8 mouse cellular contexts compared by ENCODE assay signal in the genomic region with DNA sequence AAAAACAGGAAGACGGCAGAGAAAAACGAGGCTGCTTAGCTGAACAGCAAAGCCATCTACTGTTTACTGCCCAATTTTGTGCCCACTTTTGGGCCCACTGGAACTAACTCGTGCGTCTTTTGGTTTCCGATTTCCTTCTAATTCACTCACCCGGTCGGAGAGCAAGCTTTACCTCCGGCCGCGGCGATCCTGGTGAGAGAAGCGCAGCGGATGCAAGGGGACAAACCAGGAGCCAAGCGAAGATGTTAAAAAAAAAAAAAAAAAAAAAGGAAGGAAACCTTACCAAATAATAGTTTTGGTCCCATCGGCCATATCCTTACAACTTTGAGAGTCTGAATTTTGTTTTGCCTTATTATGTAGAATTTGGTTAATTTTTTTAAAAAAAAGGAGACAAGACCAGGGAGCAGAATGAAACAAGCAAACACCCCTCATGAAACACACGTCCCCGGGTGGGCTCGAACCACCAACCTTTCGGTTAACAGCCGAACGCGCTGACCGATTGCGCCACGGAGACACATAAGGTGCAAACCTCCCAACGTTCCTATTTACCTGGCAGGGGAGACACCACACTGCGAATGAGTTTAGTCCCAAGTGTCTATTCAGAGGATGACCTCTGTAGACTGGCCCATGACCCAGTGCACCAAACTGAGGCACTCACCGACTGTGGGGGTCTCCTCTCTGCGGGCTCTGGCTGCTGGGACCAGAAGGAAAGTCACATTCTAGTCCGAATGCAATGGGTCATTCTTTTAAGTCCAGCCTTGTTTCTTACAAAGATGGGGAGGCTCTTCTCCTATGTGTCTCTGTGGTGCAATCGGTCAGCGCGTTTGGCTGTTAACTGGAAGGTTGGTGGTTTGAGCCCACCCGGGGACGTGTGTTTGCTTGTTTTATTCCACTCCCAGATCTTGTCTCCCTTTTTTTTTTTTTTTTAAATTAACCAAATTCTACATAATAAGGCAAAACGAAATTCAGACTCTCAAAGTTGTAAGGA. TPM values are rescaled to one million over a fixed set of nuclear protein-coding genes. Genes with fewer than 3 reads are reported as not detected.
A peak's percentile ranks its signal among the peaks of the same experiment; 100 is the strongest.
DNase-seq lines count a peak whose midpoint lies in the region; ATAC-seq and TF ChIP-seq lines count a peak whose summit lies in the region.

No protein-coding gene starts in this region.

- no peak overlapping the region for H3K9ac ChIP-seq in lung, embryonic 14.5 days
- H3K9ac ChIP-seq in intestine, embryonic 16.5 days (ENCODE audit: low read depth, low read length): 0 out of 2 replicates have a peak overlapping the region, but pooled peaks have one; percentile 11
- H3K9ac ChIP-seq in neural tube, embryonic 15.5 days (replicated peaks): no peak overlapping the region

- H3K9me3 ChIP-seq in lung, embryonic 14.5 days (ENCODE audit: low read depth, low read length): no peaks in the 10 kb centered on the region
- no peaks in the 10 kb centered on the region for H3K9me3 ChIP-seq in intestine, embryonic 16.5 days (ENCODE audit: control insufficient read depth, low read length)
- no peaks in the 10 kb centered on the region for H3K9me3 ChIP-seq in neural tube, embryonic 15.5 days (replicated peaks)

- H3K27me3 ChIP-seq in lung, embryonic 14.5 days (ENCODE audit: insufficient read depth, low read length): peaks cover 98% of the 10 kb centered on the region
- peaks cover 63% of the 10 kb centered on the region for H3K27me3 ChIP-seq in intestine, embryonic 16.5 days (replicated peaks; ENCODE audit: control insufficient read depth, insufficient read depth, low read length)
- H3K27me3 ChIP-seq in neural tube, embryonic 15.5 days (replicated peaks): peaks cover 93% of the 10 kb centered on the region

- H3K4me1 ChIP-seq in lung, embryonic 14.5 days (ENCODE audit: insufficient read depth): no peaks in the 10 kb centered on the region
- H3K4me1 ChIP-seq in brown adipose tissue, adult 24 weeks (ENCODE audit: control insufficient read depth, insufficient read depth, insufficient read length, low read length): no peaks in the 10 kb centered on the region
- H3K4me1 ChIP-seq in intestine, embryonic 16.5 days (ENCODE audit: control insufficient read depth, insufficient read depth, low read length): peaks cover 6% of the 10 kb centered on the region; the same call in 1 of the 2 replicates
- H3K4me1 ChIP-seq in neural tube, embryonic 15.5 days: no peaks in the 10 kb centered on the region

- no peak for ATAC-seq in lung, embryonic 14.5 days (ENCODE audit: insufficient read depth)
- no peak for ATAC-seq in intestine, embryonic 16.5 days
- no peak for ATAC-seq in neural tube, embryonic 15.5 days (ENCODE audit: low FRiP score)

- H3K27ac ChIP-seq in lung, embryonic 14.5 days (ENCODE audit: low read depth): no peak overlapping the region
- H3K27ac ChIP-seq in brown adipose tissue, adult 24 weeks (replicated peaks; ENCODE audit: low read depth, low read length): no peak overlapping the region
- H3K27ac ChIP-seq in intestine, embryonic 16.5 days (ENCODE audit: low read length): no peak overlapping the region
- H3K27ac ChIP-seq in neural tube, embryonic 15.5 days (replicated peaks): no peak overlapping the region

- TF ChIP-seq CTCF in lung, embryonic 14.5 days (IDR thresholded peaks at IDR 0.05; ENCODE audit: low read depth): no peak

- H3K4me2 ChIP-seq in lung, embryonic 14.5 days: peak overlapping the region; percentile 56
- H3K4me2 ChIP-seq in intestine, embryonic 16.5 days (ENCODE audit: low read depth, low read length): peak overlapping the region; percentile 56
- peak overlapping the region; percentile 17; the same call in 1 of the 2 replicates for H3K4me2 ChIP-seq in neural tube, embryonic 15.5 days

- WGBS in lung, embryonic 14.5 days: 3% methylated on average over 36 of the region's 36 CpGs
- WGBS in intestine, embryonic 16.5 days: 4% methylated on average over 36 of the region's 36 CpGs
- WGBS in neural tube, embryonic 15.5 days: 3% methylated on average over 36 of the region's 36 CpGs

- DNase-seq in lung, embryonic 14.5 days: no peak
- DNase-seq in lung, postnatal 25 days (ENCODE audit: low spot score): no peak
- DNase-seq in natural killer cell, adult 2 months (ENCODE audit: low spot score in 2 of 2): no peak
- no peak for DNase-seq in urinary bladder, adult 2 months (ENCODE audit: low spot score)
- no peak for DNase-seq in lung, adult 18-20 months

- peak overlapping the region; percentile 29 for H3K4me3 ChIP-seq in lung, embryonic 14.5 days (ENCODE audit: low read depth, low read length)
- H3K4me3 ChIP-seq in brown adipose tissue, adult 24 weeks (ENCODE audit: insufficient read depth, low read depth, low read length): peak overlapping the region; percentile 22; the same call in 1 of the 2 replicates
- peak overlapping the region; percentile 36 for H3K4me3 ChIP-seq in intestine, embryonic 16.5 days (ENCODE audit: low read length)
- H3K4me3 ChIP-seq in neural tube, embryonic 15.5 days (replicated peaks): no peak overlapping the region

- H3K36me3 ChIP-seq in lung, embryonic 14.5 days (ENCODE audit: insufficient read depth): no peaks in the 10 kb centered on the region
- H3K36me3 ChIP-seq in intestine, embryonic 16.5 days (ENCODE audit: control insufficient read depth, insufficient read depth, low read length): no peaks in the 10 kb centered on the region
- H3K36me3 ChIP-seq in neural tube, embryonic 15.5 days: no peaks in the 10 kb centered on the region

RNA-seq across cellular contexts. Expression of a gene that starts 40.7 kb away (rescaled TPM):
- polyA plus RNA-seq in lung, embryonic 14.5 days (2014; fragmentation: Nextera tagmentation; extraction: Ambion mirVana): 3.3 and 3.9 TPM in 2 replicates
- 1.3 and 2.1 TPM in 2 replicates for polyA plus RNA-seq in brown adipose tissue, adult 24 weeks (2012; ENCODE audit: insufficient read depth, insufficient read length, missing spikeins)
- 3.6 and 3.7 TPM in 2 replicates for polyA plus RNA-seq in intestine, embryonic 16.5 days (2015; fragmentation: Nextera tagmentation; extraction: Ambion mirVana)
- 1.8 and 3.5 TPM in 2 replicates for polyA plus RNA-seq in neural tube, embryonic 15.5 days (2015; fragmentation: Nextera tagmentation; extraction: Ambion mirVana)
- polyA plus RNA-seq in urinary bladder, adult 2 months (2012; rRNA removed): 4.9 and 5.6 TPM in 2 replicates
